Mouse (Mus musculus) left cerebral cortex, postnatal 14 days (tissue): ENCODE measurements at regions not wholly inside any gene's neighbourhood (a gene's known extent, or its start where the extent isn't known, plus 50 kb on each side); places are given as distances from the start of the nearest gene placed in this dataset.
A peak's percentile ranks its signal among the peaks of the same experiment; 100 is the strongest.

Source experiments
- DNase-seq, 2 experiments: peaks; one replicate each; pipeline ENCODE4 v3.0.0; 2021 to 2022; ENCODE audit warnings: low spot score in 2 of 2, mixed read lengths in 1 of 2
- intact Hi-C: fragments of 180-260 bp; cut with DNase I; formaldehyde crosslinking; loops from one replicate; pipeline ENCODE4 v1.15.1; 2025

DNA sequence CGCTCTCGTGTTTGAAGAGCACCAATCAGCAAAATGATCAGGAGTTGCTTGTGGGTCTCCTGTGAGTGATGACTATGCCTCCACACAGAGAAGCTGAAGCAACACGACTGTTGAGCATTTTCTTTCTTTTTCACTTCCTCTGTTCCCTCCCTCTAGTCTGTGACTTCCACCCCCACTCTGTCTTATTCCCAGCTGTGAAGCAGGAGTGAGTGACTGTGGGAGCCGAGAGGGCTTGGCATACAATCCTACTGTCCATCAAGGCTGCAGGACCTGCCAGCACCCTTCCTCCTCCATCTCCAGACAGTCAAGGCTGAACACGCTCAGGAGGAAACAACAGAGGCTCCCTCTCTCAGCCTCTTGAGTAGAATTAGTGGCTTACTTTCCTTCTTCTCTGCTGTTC, 401.3 kb downstream of the Plcl1 start:
- peak in 1 of 2 experiments; percentile 4 for DNase-seq
- intact Hi-C loops: no loop called here

DNA sequence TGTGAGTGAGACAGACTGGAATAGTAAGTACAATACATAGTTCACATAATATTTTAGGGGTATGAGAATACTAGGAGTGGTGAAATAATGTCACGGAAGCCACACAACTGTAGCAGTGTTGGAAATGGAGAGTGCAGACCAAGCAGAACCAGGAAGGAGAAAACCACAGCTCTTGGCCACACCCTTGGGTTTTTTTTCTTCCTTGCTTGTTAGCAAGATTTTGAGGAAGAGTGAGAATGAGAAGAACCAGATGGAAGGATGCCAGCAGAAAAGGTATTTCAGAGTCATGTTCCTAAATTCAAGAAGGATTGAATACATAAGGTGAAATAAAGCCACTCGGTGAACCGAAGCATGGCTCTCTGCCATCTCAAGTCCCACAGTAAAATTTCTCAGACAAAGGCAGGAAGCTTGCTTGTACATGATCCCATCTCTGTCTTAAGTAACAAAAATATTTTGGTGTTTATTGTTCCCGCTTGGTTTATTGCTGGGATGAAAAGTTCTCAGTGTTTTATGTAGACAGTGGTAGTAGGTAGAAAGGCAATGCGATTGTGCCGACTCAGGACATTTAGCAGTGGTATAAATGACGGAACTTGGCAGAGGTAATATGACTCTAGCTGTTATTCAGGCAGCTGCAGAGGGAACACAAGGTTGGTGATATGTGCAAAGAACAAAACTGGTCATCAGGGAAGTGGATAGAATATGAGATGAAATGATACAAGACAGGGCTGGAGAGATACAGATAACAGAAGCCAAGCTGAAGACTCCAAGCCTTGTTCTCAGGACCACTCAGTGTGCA, 403.2 kb downstream of the Plcl1 start:
- intact Hi-C loops: no loop called here
- no peak for DNase-seq

DNA sequence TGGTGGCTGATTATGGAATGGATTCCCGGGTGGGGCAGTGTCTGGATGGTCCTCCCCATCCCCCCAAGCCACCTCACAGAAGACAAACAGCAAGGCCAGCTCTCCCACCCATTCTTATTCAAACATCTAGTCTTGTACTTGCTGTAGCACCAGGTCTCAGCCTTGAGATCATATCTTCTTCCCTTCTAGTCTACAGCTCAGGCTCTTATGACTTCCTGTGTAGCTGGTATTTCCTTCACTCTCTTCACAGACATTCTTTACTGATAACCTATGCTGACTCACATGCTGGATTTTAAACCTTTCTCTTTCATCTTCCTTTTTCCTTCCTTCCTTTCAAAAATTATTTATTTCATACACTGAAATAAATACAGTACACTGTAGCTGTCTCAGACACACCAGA, 406.8 kb downstream of the Plcl1 start:
- DNase-seq: no peak
- intact Hi-C loops: no loop called here

DNA sequence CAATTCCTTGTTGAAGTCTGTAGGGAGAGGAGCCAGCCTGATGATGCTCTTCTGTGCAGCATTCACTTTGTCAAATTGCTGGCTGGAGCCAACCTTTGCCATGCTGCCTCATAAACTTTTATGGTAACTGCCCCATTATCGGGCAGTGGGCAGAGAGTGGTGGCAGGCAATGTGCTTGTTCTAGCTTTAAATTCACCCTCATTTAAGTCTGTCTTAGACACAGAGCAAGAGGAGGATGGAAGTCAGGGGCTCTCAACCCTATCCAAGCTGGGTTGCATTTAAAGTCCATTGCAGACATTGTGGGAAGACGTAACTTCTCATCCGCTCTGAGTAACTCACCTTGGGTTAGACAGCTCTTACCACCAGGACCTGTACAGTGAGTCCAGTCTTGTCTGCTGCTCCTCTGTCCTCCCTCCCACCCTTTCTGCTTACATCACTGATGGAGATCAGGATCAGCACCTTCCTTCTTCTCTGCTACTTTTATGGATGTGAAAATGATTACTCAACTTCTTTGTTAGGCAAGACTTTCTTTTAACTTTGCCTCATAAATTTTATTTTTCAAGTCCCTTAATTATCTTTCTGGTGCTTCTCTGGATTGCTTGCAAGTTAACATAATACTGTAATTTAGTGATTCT, 415.3 kb downstream of the Plcl1 start:
- intact Hi-C loops: no loop called here
- DNase-seq: no peak

DNA sequence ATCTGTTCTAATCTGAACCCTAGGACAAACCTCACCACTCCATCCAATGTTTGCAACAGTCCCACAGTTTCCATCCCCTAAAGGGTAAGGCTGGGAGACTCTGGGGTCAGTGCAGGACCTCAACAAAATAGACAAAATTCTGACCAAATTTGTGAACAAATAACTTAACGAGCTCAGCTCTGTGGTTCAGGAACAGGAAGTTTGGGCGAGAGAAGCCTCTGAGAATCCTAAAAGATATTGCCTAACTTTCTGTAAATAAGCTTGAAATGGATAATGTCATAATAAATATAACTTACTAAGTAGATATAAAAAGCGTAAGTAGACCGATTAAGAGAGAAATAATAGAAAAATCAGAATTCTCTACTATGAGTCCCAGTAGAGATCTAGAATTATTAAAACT, 416.9 kb downstream of the Plcl1 start:
- no peak for DNase-seq
- intact Hi-C loops: no loop called here

DNA sequence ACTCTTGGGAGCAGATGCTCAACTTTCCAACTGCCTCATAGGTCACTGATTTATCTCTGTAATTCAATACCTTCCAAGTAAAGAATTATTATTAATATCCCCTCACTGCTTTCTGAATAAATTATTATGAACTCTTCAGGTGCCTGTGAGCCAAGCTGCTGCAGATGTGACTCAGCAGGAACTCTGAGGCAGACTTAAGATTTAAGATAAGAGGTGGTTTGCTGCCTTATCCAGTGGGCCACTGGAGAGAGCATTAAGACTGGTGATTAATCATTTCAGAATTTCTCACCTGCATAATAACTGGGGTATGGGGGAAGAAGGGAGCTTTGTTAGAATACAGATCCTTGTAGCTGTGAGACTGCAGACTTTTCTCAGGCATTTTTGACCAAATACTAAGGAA, 421.5 kb downstream of the Plcl1 start:
- intact Hi-C loops: no loop called here

DNA sequence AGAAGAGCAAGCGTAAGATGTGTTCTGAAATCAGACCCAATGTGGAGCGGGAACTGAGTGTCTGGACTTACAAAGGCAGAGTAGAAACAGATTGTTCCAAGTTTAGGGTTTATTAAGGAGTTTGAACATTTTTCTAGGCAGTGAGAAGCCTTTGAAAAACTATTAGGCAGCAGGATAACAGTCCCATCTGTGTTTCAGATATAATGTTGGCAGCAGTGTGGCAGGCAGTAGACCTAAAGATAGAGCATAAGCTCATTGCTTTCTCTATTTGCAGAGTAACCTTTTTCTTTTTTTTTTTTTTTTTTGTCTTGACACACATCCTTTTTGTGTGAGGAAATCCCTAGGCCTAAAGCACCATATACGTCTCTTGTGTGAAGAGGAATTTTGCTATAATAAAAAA, 429.6 kb downstream of the Plcl1 start:
- DNase-seq: peak in 1 of 2 experiments; percentile 41
- intact Hi-C loops: loop anchor here (5.0 kb wide), 1 partner anchor 88 kb away; no protein-coding TSS in a partner anchor

More for the DNA sequence above, 421.5 kb downstream of the Plcl1 start:
- no peak for DNase-seq

DNA sequence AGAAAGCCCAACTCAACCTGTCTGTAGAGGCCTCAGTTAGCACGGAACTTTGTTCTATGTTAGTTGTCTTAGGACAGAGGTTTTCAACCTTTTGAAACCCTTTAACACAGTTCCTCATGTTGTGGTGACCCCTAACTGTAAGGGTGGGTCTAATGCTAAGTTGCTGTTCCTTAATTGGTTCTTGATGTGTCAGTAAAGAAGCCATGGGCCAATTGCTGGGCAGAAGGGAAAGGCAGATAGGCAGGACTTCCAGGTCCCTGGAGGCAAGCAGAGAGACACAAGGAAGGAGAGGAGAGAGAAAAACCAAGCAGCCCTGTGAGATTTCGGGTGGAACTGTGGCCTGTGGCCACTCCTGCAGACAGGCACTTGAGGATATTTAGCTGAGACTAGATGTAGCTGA, 431.0 kb downstream of the Plcl1 start:
- no peak for DNase-seq
- intact Hi-C loops: loop anchor here (5.0 kb wide), 1 partner anchor 89 kb away; no protein-coding TSS in a partner anchor

DNA sequence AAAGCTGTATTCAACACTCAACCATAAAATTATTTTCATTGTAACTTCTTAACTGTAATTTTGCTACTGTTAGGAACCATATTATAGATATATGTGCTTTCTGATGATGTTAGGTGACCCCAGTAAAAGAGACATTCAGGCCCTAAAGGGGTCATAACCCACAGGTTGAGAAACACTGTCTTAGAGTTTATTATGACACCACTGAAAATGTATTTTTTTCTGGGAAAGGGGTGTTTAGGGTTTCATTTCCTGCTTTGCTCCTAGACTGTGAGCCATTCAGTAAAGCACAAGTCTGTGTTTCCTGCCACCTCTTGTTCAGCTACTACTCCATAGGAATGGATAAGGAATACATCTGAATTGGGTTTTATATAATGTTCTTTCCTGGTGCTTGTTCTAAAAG, 431.6 kb downstream of the Plcl1 start:
- DNase-seq: no peak
- intact Hi-C loops: loop anchor here (5.0 kb wide), 1 partner anchor 90 kb away; no protein-coding TSS in a partner anchor

DNA sequence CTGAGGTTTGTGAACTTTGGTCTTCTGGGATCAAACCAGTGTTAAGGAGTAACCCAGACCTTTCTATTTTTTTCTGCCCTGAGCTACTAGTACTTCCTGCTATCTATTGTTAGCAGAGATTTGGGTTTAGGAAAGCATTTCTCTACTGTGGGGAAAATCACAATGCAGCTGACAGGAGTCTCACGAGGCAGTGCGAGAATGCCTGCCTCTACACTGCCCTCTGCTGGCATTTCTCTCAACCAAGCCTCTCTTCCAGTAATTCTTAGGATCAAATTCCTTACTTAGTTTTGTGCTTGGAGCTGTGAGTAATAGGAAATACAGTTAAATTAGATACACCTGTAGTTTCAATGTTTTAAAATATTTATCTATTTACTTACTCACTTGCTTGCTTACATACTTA, 432.4 kb downstream of the Plcl1 start:
- intact Hi-C loops: loop anchor here (1.0 to 5.0 kb wide), 2 partner anchors 91 to 433 kb away; partner anchors contain the start of gene Plcl1
- DNase-seq: peak; percentile 79 to 86

DNA sequence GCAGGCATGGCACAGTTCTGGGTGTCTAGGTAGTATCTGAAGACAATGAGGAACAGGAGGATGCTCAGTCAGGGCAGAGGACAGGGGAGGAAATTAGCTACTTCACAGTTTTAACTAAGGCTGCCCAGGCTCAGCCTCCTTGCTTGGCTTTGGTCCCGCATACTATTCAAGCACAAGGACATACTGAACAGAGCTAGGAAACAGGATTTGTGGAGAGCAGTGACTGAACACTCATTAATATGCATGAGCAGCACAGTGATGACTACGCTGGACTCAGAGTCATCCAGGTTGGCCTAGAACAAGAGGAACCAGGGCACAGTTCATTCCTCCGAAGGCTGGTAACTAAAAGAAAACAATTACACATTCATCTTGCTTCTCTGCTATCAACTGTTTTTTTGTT, 443.1 kb downstream of the Plcl1 start:
- DNase-seq: no peak
- intact Hi-C loops: no loop called here

DNA sequence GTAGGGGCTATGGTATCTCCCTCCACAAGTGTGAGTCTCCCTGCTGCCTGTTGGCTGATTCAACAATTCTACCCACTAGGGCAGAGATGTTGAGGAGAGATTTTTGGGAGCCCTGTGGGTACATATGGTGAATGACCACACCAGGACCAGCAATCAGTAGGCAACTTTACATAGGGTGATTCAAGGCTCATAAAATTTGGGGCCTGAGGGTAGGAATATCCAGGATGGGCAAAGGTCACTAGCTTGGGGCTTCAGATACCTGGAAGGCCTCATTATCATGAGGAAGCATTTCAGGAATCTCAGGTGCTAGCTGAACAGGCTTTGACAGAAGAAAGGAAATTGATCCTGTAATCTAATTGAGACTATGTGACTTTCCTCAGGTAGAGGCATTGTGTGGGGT, 446.6 kb downstream of the Plcl1 start:
- intact Hi-C loops: no loop called here
- no peak for DNase-seq

DNA sequence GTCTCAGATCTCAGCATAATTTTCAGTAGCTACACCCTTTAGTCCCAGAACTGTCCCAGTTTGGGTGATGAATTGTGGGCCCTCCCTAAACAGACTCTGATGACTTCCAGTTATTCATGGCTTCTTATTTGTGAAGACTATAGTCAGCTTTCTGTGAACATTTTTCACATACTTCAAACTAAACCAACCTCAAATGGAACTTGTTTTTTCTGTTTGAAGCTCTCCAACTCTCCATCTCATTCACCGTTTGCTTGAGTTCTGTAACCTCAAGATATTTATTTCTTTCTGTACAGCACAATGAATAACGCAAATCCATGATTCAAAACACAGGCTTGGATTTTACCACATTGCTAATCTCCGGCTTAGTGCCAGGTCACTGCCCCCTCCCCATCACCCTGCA, 453.4 kb downstream of the Plcl1 start:
- intact Hi-C loops: no loop called here
- no peak for DNase-seq

DNA sequence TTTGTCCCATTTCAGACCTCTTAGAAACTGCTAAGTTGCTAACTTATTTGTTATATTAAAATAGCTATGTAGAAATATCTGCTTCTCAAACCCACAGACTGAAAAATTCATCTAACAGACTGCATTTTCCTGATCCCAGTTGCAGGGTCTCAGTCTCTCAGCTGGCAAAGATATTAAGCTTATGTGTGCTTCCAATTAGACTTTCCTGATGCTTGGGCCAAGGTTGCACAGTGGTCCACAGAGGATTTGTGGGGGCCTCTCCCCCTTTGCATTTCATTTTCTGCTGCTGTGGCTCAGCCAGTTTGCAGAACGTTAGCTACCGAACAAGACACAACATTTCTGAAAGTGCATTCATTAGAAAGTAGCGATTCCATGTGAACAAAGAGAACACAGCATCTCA, 457.4 kb downstream of the Plcl1 start:
- intact Hi-C loops: no loop called here
- DNase-seq: no peak

DNA sequence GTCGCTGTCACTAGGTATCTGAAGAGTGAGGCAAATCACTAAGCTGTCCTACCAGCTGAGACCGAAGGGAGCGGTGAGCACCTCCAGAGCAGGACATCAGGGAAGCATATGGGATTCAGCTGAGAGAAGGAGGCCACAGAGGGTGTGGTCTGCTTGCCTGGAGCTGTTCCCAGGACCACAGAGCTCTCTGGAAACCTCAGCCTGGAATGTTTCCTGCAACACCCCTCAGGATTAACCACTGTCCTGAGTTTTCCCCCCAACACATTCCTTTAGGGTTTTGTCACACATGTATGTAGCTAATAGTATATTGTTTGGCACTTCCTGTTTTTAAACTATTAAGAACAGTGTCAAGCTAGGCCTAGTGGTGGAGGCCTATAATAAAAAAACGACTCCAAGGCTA, 459.6 kb downstream of the Plcl1 start:
- intact Hi-C loops: no loop called here
- DNase-seq: no peak

DNA sequence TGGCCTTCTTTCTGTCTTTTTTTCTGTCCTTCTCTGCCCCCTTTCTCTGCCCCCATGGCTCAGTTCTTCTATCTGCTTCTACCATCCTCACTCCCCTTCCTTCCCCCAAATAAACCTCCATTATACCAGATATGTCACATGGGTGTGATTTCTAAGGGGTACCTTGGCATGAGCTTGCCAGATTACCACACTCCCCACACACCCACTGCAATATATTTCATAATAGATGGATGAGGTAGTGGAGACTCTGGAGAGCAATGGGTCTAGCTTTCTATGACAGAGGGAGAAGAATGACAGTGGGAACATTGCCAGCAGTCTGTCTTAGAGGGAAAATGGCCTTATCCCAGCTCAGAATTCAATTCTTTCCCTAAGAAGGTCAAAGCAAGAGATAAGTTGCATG, 461.0 kb downstream of the Plcl1 start:
- intact Hi-C loops: no loop called here
- no peak for DNase-seq

DNA sequence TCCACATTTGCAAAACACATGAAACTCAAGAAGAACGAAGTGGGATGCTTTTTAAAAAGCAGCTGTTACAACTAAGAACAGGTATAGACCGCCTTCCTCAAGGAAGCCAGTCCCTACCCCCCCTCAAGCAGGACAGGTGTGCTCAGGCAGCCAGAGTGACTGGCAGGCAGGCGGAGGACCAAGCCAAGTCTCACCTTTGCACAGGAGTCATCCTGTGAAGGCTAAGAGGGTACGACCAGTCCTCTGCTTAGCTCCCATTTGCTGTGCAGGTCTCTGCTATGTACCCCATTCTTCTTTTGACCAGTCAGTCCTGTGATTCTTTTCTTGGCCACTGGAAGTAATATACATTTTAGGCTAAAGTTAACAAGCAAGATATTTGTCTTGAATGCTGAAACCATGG, 467.9 kb downstream of the Plcl1 start:
- intact Hi-C loops: loop anchor here (5.0 to 10.0 kb wide), 2 partner anchors 571 to 639 kb away; partner anchors contain the start of gene Mars2
- no peak for DNase-seq

DNA sequence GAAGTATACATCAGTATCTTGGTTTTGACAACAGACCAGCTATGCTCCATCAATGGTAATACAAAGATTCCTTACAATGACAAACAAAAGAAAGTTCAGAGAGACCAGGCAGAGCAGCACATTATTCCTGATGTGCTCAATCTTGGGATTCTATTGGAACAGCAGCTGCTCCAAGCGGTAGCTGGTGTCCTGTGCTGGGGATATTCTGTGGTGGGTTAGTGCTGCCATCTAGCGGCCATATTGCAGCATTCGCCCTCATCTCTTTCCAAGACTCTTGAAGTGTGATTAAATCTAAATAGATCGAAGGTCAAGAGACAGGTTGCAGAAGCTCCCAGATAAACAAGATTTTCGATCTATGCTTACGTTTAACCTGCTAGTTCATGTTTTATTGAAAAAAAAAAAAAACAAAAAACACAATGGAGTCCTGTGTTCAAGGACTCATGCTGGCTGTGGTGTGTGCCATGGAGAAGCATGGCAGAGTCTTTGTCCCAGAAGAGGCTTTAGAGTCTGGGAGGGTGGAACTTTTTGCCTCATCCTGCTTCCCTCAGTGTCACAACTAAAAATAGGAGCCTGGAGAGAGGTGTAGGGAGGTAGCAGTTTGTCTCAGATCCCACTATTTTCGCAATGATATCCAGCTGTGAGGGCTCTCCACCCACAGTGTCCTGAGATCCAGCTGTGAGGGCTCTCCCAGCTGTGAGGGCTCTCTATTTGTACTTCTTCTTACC, 468.6 kb downstream of the Plcl1 start:
- intact Hi-C loops: loop anchor here (2.0 to 10.0 kb wide), 3 partner anchors 470 to 640 kb away; partner anchors contain the start of genes Mars2 and Plcl1
- peak; percentile 81 to 87 for DNase-seq

DNA sequence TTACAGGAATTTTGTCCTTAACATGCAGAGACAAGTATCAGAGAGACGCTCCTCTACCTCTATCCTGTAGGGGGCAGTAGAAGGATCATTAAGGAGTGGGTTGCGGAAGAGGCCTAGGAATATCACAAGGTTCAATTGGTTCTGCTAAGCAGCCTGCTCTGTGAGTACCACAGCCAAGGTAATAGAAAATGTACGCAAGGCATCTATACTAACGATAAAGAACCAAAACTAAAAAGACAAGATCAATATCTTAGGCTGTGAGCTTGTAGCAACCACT, 469.1 kb downstream of the Plcl1 start:
- intact Hi-C loops: loop anchor here (2.0 to 10.0 kb wide), 3 partner anchors 470 to 640 kb away; partner anchors contain the start of genes Mars2 and Plcl1
- DNase-seq: no peak

DNA sequence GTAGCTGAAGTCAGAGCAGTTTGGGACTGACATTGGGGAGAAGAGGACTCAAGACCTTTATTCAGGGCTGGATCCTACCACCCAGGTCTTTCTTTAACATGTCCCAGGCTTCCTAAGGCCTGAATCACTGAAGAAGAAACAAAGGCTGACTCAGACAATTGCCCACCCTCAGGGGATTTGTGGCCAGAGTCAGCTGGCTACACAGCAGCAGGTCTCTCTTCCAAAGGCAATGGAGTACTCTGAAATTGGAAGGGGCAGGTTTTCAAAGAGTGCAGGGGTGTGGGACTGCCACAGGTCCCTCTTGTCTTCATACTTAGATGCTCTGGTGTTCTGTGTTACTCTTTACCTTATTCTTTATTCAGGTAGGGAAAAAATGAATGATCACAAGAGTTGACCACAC, 478.9 kb downstream of the Plcl1 start:
- DNase-seq: no peak
- intact Hi-C loops: no loop called here
